Mouse (Mus musculus) midbrain, embryonic 13.5 days (tissue): Measurements from ENCODE around the gene Abcg8. TPM values are rescaled to one million over a fixed set of nuclear protein-coding genes. Genes with fewer than 3 reads are reported as not detected.

Experiments
- ATAC-seq: fragments of 200-750 bp; cut with Nextera tagmentation; 2 replicates; pipeline ENCODE4 v1.8.0; 2017; ENCODE audit warnings: mild to moderate bottlenecking, moderate TSS enrichment, moderate library complexity
- H3K27ac ChIP-seq: fragments of 300-500 bp; sonication (generic); 2 replicates; pipeline ENCODE4 v1.5.1; 2015; ENCODE audit warnings: inconsistent platforms, mild to moderate bottlenecking, moderate library complexity
- H3K27me3 ChIP-seq: fragments of 300-500 bp; sonication (generic); 2 replicates; pipeline ENCODE4 v1.6.1; 2015; ENCODE audit warnings: mild to moderate bottlenecking, inconsistent platforms
- H3K36me3 ChIP-seq: fragments of 300-500 bp; sonication (generic); 2 replicates; pipeline ENCODE4 v1.6.1; 2015; ENCODE audit warnings: mild to moderate bottlenecking, inconsistent platforms
- H3K4me1 ChIP-seq: fragments of 300-500 bp; sonication (generic); replicated peaks from 2 replicates; pipeline ENCODE4 v1.6.1; 2015; ENCODE audit warnings: inconsistent platforms
- H3K4me2 ChIP-seq: fragments of 300-500 bp; sonication (generic); replicated peaks from 2 replicates; pipeline ENCODE4 v1.6.1; 2015; ENCODE audit warnings: moderate library complexity, mild to moderate bottlenecking, inconsistent platforms
- H3K4me3 ChIP-seq: fragments of 300-500 bp; sonication (generic); replicated peaks from 2 replicates; pipeline ENCODE4 v1.5.1; 2015; ENCODE audit warnings: mild to moderate bottlenecking, inconsistent platforms
- H3K9ac ChIP-seq: fragments of 300-500 bp; sonication (generic); replicated peaks from 2 replicates; pipeline ENCODE4 v1.6.1; 2015; ENCODE audit warnings: mild to moderate bottlenecking, inconsistent platforms
- H3K9me3 ChIP-seq: fragments of 300-500 bp; sonication (generic); 2 replicates; pipeline ENCODE4 v1.6.1; 2016; ENCODE audit warnings: mild to moderate bottlenecking, inconsistent platforms
- WGBS: fragments of 180-500 bp; shearing (Covaris S2); methylation state at CpG from one replicate; pipeline ENCODE4 v1.1.7; 2015; 5-methylcytosine and 5-hydroxymethylcytosine counted together
- polyA plus RNA-seq: library from polyadenylated mRNA; unstranded; fragments of >200 nt; fragmentation: Nextera tagmentation; extraction: Ambion mirVana; gene quantifications from 2 replicates; pipeline ENCODE4 v1.2.1, GENCODE M21; 2015

Gene Abcg8
- polyA plus RNA-seq, 1 experiment from 2014 or later: 0.11 TPM

GRCm38 (mm10) chr17:84716252-84716872 is 40.3 kb downstream of the Abcg8 start:
- no peaks in the 10 kb centered on the region for H3K9me3 ChIP-seq
- H3K4me1 ChIP-seq: peaks cover 30% of the 10 kb centered on the region
- H3K4me2 ChIP-seq: no peak overlapping the region
- H3K9ac ChIP-seq: no peak overlapping the region
- ATAC-seq: no peak
- H3K27me3 ChIP-seq: 0 out of 2 replicates have a peak, but pooled peaks cover 2% of the 10 kb centered on the region
- no peak overlapping the region for H3K4me3 ChIP-seq
- WGBS: 58% methylated on average over 16 of the region's 16 CpGs
- H3K27ac ChIP-seq: no peak overlapping the region
- H3K36me3 ChIP-seq: peaks cover 13% of the 10 kb centered on the region; the same call in 1 of the 2 replicates

GRCm38 (mm10) chr17:84717416-84717815 is 41.3 kb downstream of the Abcg8 start:
- ATAC-seq: no peak
- 86% methylated on average over 5 of the region's 5 CpGs for WGBS
- H3K36me3 ChIP-seq: peaks cover 20% of the 10 kb centered on the region
- H3K4me1 ChIP-seq: peaks cover 30% of the 10 kb centered on the region
- no peak overlapping the region for H3K9ac ChIP-seq
- no peaks in the 10 kb centered on the region for H3K9me3 ChIP-seq
- no peak overlapping the region for H3K4me2 ChIP-seq
- H3K27ac ChIP-seq: no peak overlapping the region
- H3K27me3 ChIP-seq: 0 out of 2 replicates have a peak, but pooled peaks cover 2% of the 10 kb centered on the region
- H3K4me3 ChIP-seq: no peak overlapping the region

GRCm38 (mm10) chr17:84719105-84719504 is 43.0 kb downstream of the Abcg8 start:
- Histone ChIP-seq H3K9ac (no peak overlapping the region), H3K4me3 (no peak overlapping the region), H3K27ac (no peak overlapping the region), H3K4me1 (peaks cover 26% of the 10 kb centered on the region), H3K36me3 (peaks cover 20% of the 10 kb centered on the region), H3K9me3 (no peaks in the 10 kb centered on the region), H3K4me2 (no peak overlapping the region), H3K27me3 (no peaks in the 10 kb centered on the region)
- no peak for ATAC-seq
- 91% methylated on average over 3 of the region's 3 CpGs for WGBS

- no peak overlapping the region for H3K4me3 ChIP-seq
- ATAC-seq: no peak
- H3K9me3 ChIP-seq: no peaks in the 10 kb centered on the region
- no peaks in the 10 kb centered on the region for H3K4me1 ChIP-seq
- H3K27me3 ChIP-seq: no peaks in the 10 kb centered on the region
- peaks cover 41% of the 10 kb centered on the region for H3K36me3 ChIP-seq
- 61% methylated on average over 9 of the region's 9 CpGs for WGBS
- no peak overlapping the region for H3K27ac ChIP-seq
- H3K4me2 ChIP-seq: no peak overlapping the region
- H3K9ac ChIP-seq: no peak overlapping the region
Measured at GRCm38 (mm10) chr17:84724028-84724427, 47.9 kb downstream of the Abcg8 start.

GRCm38 (mm10) chr17:84725163-84725562 is 49.1 kb downstream of the Abcg8 start:
- WGBS: 98% methylated on average over 3 of the region's 3 CpGs
- Histone ChIP-seq H3K9ac (no peak overlapping the region), H3K4me3 (no peak overlapping the region), H3K27ac (no peak overlapping the region), H3K9me3 (no peaks in the 10 kb centered on the region), H3K4me1 (no peaks in the 10 kb centered on the region), H3K4me2 (no peak overlapping the region), H3K36me3 (peaks cover 44% of the 10 kb centered on the region), H3K27me3 (no peaks in the 10 kb centered on the region)
- no peak for ATAC-seq

GRCm38 (mm10) chr17:84728201-84728911 is 52.3 kb downstream of the Abcg8 start:
- Histone ChIP-seq H3K4me1 (no peaks in the 10 kb centered on the region), H3K9me3 (no peaks in the 10 kb centered on the region), H3K27ac (no peak overlapping the region), H3K4me2 (no peak overlapping the region), H3K36me3 (peaks cover 42% of the 10 kb centered on the region), H3K27me3 (no peaks in the 10 kb centered on the region), H3K9ac (no peak overlapping the region), H3K4me3 (no peak overlapping the region)
- no peak for ATAC-seq
- 71% methylated on average over 1 of the region's 1 CpGs for WGBS

- no peaks in the 10 kb centered on the region for H3K4me1 ChIP-seq
- H3K9me3 ChIP-seq: no peaks in the 10 kb centered on the region
- H3K27me3 ChIP-seq: no peaks in the 10 kb centered on the region
- H3K36me3 ChIP-seq: peaks cover 38% of the 10 kb centered on the region
- no peak overlapping the region for H3K4me3 ChIP-seq
- 93% methylated on average over 5 of the region's 5 CpGs for whole genome bisulfite sequencing
- no peak overlapping the region for H3K4me2 ChIP-seq
- no peak overlapping the region for H3K9ac ChIP-seq
- ATAC-seq: no peak
- no peak overlapping the region for H3K27ac ChIP-seq
Measured at GRCm38 (mm10) chr17:84729140-84729539, 53.0 kb downstream of the Abcg8 start.

GRCm38 (mm10) chr17:84731361-84731760 is 55.3 kb downstream of the Abcg8 start:
- H3K36me3 ChIP-seq: peaks cover 25% of the 10 kb centered on the region
- WGBS: 93% methylated on average over 12 of the region's 12 CpGs
- H3K9me3 ChIP-seq: no peaks in the 10 kb centered on the region
- H3K4me1 ChIP-seq: no peaks in the 10 kb centered on the region
- no peak for ATAC-seq
- H3K4me3 ChIP-seq: no peak overlapping the region
- H3K27ac ChIP-seq: no peak overlapping the region
- H3K27me3 ChIP-seq: no peaks in the 10 kb centered on the region
- H3K4me2 ChIP-seq: no peak overlapping the region
- no peak overlapping the region for H3K9ac ChIP-seq

- no peak overlapping the region for H3K4me2 ChIP-seq
- no peaks in the 10 kb centered on the region for H3K9me3 ChIP-seq
- H3K36me3 ChIP-seq: peaks cover 22% of the 10 kb centered on the region
- no peak for ATAC-seq
- no peak overlapping the region for H3K9ac ChIP-seq
- no peaks in the 10 kb centered on the region for H3K4me1 ChIP-seq
- H3K27me3 ChIP-seq: no peaks in the 10 kb centered on the region
- no peak overlapping the region for H3K4me3 ChIP-seq
- H3K27ac ChIP-seq: no peak overlapping the region
- WGBS: 97% methylated on average over 8 of the region's 8 CpGs
Measured at GRCm38 (mm10) chr17:84732612-84733011, 56.5 kb downstream of the Abcg8 start.

GRCm38 (mm10) chr17:84736719-84737118 is 60.6 kb downstream of the Abcg8 start:
- Histone ChIP-seq H3K27ac (no peak overlapping the region), H3K4me2 (no peak overlapping the region)
- WGBS: 74% methylated on average over 9 of the region's 9 CpGs

GRCm38 (mm10) chr17:84738073-84738797 is 62.1 kb downstream of the Abcg8 start:
- no peak overlapping the region for H3K4me2 ChIP-seq
- WGBS: 82% methylated on average over 9 of the region's 9 CpGs
- H3K4me1 ChIP-seq: peaks cover 13% of the 10 kb centered on the region; the same call in 1 of the 2 replicates
- no peak overlapping the region for H3K4me3 ChIP-seq
- peaks cover 8% of the 10 kb centered on the region for H3K36me3 ChIP-seq
- no peaks in the 10 kb centered on the region for H3K9me3 ChIP-seq
- no peak overlapping the region for H3K9ac ChIP-seq
- ATAC-seq: no peak
- H3K27me3 ChIP-seq: no peaks in the 10 kb centered on the region
- no peak overlapping the region for H3K27ac ChIP-seq

More at GRCm38 (mm10) chr17:84736719-84737118, 60.6 kb downstream of the Abcg8 start:
- no peaks in the 10 kb centered on the region for H3K27me3 ChIP-seq
- H3K36me3 ChIP-seq: peaks cover 8% of the 10 kb centered on the region
- H3K4me1 ChIP-seq: peaks cover 10% of the 10 kb centered on the region; the same call in 1 of the 2 replicates
- no peak for ATAC-seq
- H3K4me3 ChIP-seq: no peak overlapping the region
- no peak overlapping the region for H3K9ac ChIP-seq
- no peaks in the 10 kb centered on the region for H3K9me3 ChIP-seq

GRCm38 (mm10) chr17:84744256-84744655 is 68.2 kb downstream of the Abcg8 start:
- Histone ChIP-seq H3K9ac (no peak overlapping the region), H3K36me3 (peaks cover 6% of the 10 kb centered on the region), H3K27ac (no peak overlapping the region), H3K4me2 (no peak overlapping the region), H3K4me1 (peaks cover 37% of the 10 kb centered on the region), H3K9me3 (no peaks in the 10 kb centered on the region), H3K27me3 (no peaks in the 10 kb centered on the region), H3K4me3 (no peak overlapping the region)
- no peak for ATAC-seq
- 77% methylated on average over 4 of the region's 4 CpGs for WGBS
